33 mouse cellular contexts compared by ENCODE assay signal in genomic region chr19:26914245-26914644, GRCm38 (mm10). TPM values are rescaled to one million over a fixed set of nuclear protein-coding genes. Genes with fewer than 3 reads are reported as not detected.
A peak's percentile ranks its signal among the peaks of the same experiment; 100 is the strongest.
DNase-seq lines count a peak whose midpoint lies in the region; ATAC-seq and TF ChIP-seq lines count a peak whose summit lies in the region.
"Had no signal": no experiment of that assay in that cellular context is flagged by ENCODE, and none has a peak within 500 bp of the region (broad histone marks: within the 10 kb centered on the region; RNA-seq: fewer than 3 reads in every experiment).

No protein-coding gene starts in this region.

- no peaks in the 10 kb centered on the region for H3K79me2 ChIP-seq in MEL (ENCODE audit: control insufficient read depth, insufficient read depth, low read length, poor library complexity)

- no peak overlapping the region for H3K4me2 ChIP-seq in kidney, embryonic 15.5 days
- H3K4me2 ChIP-seq: embryonic facial prominence, embryonic 13.5 days; forebrain, embryonic 13.5 days; heart, embryonic 12.5 days; heart, embryonic 15.5 days; hindbrain, embryonic 14.5 days had no signal

- no peak for ATAC-seq in kidney, embryonic 15.5 days (replicated peaks; ENCODE audit: low FRiP score)
- ATAC-seq in hematopoietic stem cell, adult 5-6 weeks (replicated peaks in 1 of 2; ENCODE audit: insufficient read depth in 1 of 2, low FRiP score in 2 of 2, low TSS enrichment in 1 of 2, low read depth in 1 of 2, poor library complexity in 2 of 2, severe bottlenecking in 2 of 2): peak; percentile 62 to 78
- ATAC-seq in frontal cortex, adult (ENCODE audit: low TSS enrichment): no peak
- ATAC-seq: activated CD4-positive, CD25-positive, alpha-beta regulatory T cell, adult 4 months; CD4-positive, CD25-positive, alpha-beta regulatory T cell, adult 4 months; forebrain, embryonic 13.5 days; forebrain, embryonic 16.5 days; hindbrain, postnatal 0 days; inflammation-experienced regulatory T-cells, adult 6 months; intestine, embryonic 16.5 days had no signal

- no peak for TF ChIP-seq POLR2A in MEL (IDR thresholded peaks at IDR 0.05; ENCODE audit: control insufficient read depth in 1 of 2, insufficient read depth in 1 of 2, low read depth in 1 of 2, low read length in 2 of 2, poor library complexity in 1 of 2)

- no peak for DNase-seq in kidney, adult 9 months
- peak; percentile 12 for DNase-seq in MEL (ENCODE audit: low read depth, low spot score)
- DNase-seq in c-Kit-positive CD71-positive TER-119-positive erythroid progenitor cells, embryonic 14.5 days (ENCODE audit: low spot score): no peak
- no peak for DNase-seq in urinary bladder, postnatal 25 days (ENCODE audit: low spot score)
- DNase-seq: adrenal gland, adult 8-10 months; adrenal gland, postnatal 25 days; cerebellum, adult 11 months; cerebellum, adult 2 months; cerebellum, adult 9-11 months; gastrocnemius, adult 2 months; gastrocnemius, postnatal 14 days; heart, adult 18-20 months; heart, postnatal 10 days; heart, postnatal 36 days had no signal

- no peak overlapping the region for H3K9ac ChIP-seq in kidney, embryonic 15.5 days
- H3K9ac ChIP-seq in MEL (ENCODE audit: control insufficient read depth, low read depth, low read length, poor library complexity, severe bottlenecking): no peak overlapping the region
- H3K9ac ChIP-seq: embryonic facial prominence, embryonic 13.5 days; forebrain, embryonic 13.5 days; heart, embryonic 12.5 days; heart, embryonic 15.5 days; hindbrain, embryonic 14.5 days had no signal

- no peaks in the 10 kb centered on the region for H3K9me3 ChIP-seq in kidney, embryonic 15.5 days (replicated peaks)
- H3K9me3 ChIP-seq in MEL (replicated peaks; ENCODE audit: insufficient read depth, low read length): no peaks in the 10 kb centered on the region
- H3K9me3 ChIP-seq: embryonic facial prominence, embryonic 13.5 days; forebrain, embryonic 10.5 days; forebrain, embryonic 13.5 days; heart, embryonic 12.5 days; heart, embryonic 15.5 days had no signal

- H3K4me3 ChIP-seq in kidney, embryonic 15.5 days (replicated peaks): no peak overlapping the region
- no peak overlapping the region for H3K4me3 ChIP-seq in MEL (ENCODE audit: control insufficient read depth in 1 of 2, insufficient read depth in 1 of 2, low read depth in 2 of 2, low read length in 2 of 2)
- H3K4me3 ChIP-seq: embryonic facial prominence, embryonic 13.5 days; forebrain, embryonic 10.5 days; forebrain, embryonic 13.5 days; gastrocnemius, adult 2 months; heart, embryonic 12.5 days; heart, embryonic 15.5 days had no signal

- 0 out of 2 replicates have a peak overlapping the region, but pooled peaks have one; percentile 60 for H3K27ac ChIP-seq in kidney, embryonic 15.5 days
- H3K27ac ChIP-seq in MEL (ENCODE audit: control insufficient read depth, low read depth, low read length): no peak overlapping the region
- H3K27ac ChIP-seq: embryonic facial prominence, embryonic 13.5 days; forebrain, embryonic 10.5 days; forebrain, embryonic 13.5 days; gastrocnemius, adult 2 months; heart, embryonic 15.5 days; hindbrain, embryonic 14.5 days; hindbrain, postnatal 0 days had no signal

- WGBS in kidney, embryonic 15.5 days: 55% methylated on average over 1 of the region's 1 CpGs

- TF ChIP-seq CTCF in MEL (IDR thresholded peaks at IDR 0.05 in 2 of 3, conservative IDR thresholded peaks at IDR 0.05 in 1 of 3; ENCODE audit: control insufficient read depth in 1 of 3, insufficient read depth in 1 of 3, low read depth in 2 of 3, low read length in 3 of 3, poor library complexity in 1 of 3, severe bottlenecking in 1 of 3): no peak

- no peaks in the 10 kb centered on the region for H3K27me3 ChIP-seq in kidney, embryonic 15.5 days
- H3K27me3 ChIP-seq in MEL (ENCODE audit: control insufficient read depth in 1 of 2, insufficient read depth in 2 of 2, low read length in 2 of 2): no peaks in the 10 kb centered on the region; a peak in 2 of 4 replicates
- H3K27me3 ChIP-seq: embryonic facial prominence, embryonic 13.5 days; forebrain, embryonic 13.5 days; heart, embryonic 12.5 days; heart, embryonic 15.5 days had no signal

- TF ChIP-seq RAD21 in MEL (IDR thresholded peaks at IDR 0.05; ENCODE audit: low read depth, low read length): no peak

- H3K4me1 ChIP-seq in kidney, embryonic 15.5 days: peaks cover 4% of the 10 kb centered on the region; the same call in 1 of the 2 replicates
- H3K4me1 ChIP-seq in MEL (ENCODE audit: control insufficient read depth in 1 of 2, insufficient read depth in 2 of 2, low read length in 2 of 2): no peaks in the 10 kb centered on the region
- H3K4me1 ChIP-seq: forebrain, embryonic 10.5 days; forebrain, embryonic 13.5 days; heart, embryonic 12.5 days had no signal

- TF ChIP-seq EP300 in MEL (IDR thresholded peaks at IDR 0.05; ENCODE audit: low read depth in 1 of 2, low read length in 2 of 2): peak in 1 of 2 experiments; percentile 6; a peak in 1 of 4 replicates

- no peaks in the 10 kb centered on the region for H3K36me3 ChIP-seq in kidney, embryonic 15.5 days
- no peaks in the 10 kb centered on the region for H3K36me3 ChIP-seq in MEL (ENCODE audit: control insufficient read depth in 1 of 2, insufficient read depth in 2 of 2, low read length in 2 of 2)
- H3K36me3 ChIP-seq: embryonic facial prominence, embryonic 13.5 days; forebrain, embryonic 10.5 days; heart, embryonic 12.5 days; heart, embryonic 15.5 days had no signal

TF ChIP-seq in MEL, 35 proteins besides CTCF, POLR2A, EP300 and RAD21:
- TF ChIP-seq SIN3A (IDR thresholded peaks at IDR 0.05; ENCODE audit: low read length) (no peak), MYB (IDR thresholded peaks at IDR 0.05; ENCODE audit: low read depth, low read length) (no peak), USF2 (IDR thresholded peaks at IDR 0.05; ENCODE audit: borderline replicate concordance in 1 of 2, insufficient read depth in 1 of 2, low read depth in 1 of 2, low read length in 2 of 2) (no peak), TCF12 (IDR thresholded peaks at IDR 0.05; ENCODE audit: low read depth, low read length) (no peak), MXI1 (IDR thresholded peaks at IDR 0.05; ENCODE audit: low read depth, low read length) (no peak), SMC3 (IDR thresholded peaks at IDR 0.05; ENCODE audit: low read depth, low read length) (no peak), RCOR1 (IDR thresholded peaks at IDR 0.05; ENCODE audit: low read depth, low read length) (peak; percentile 52; the same call in 1 of the 2 replicates), KAT2A (conservative IDR thresholded peaks at IDR 0.05; ENCODE audit: low read depth, low read length) (no peak)

RNA-seq across cellular contexts. Expression of gene Gm815, which starts 28.6 kb away (rescaled TPM):
- not detected in 2 replicates for polyA plus RNA-seq in kidney, embryonic 15.5 days (2015; fragmentation: Nextera tagmentation; extraction: Ambion mirVana)
- not detected in 2 replicates for total RNA-seq in MEL (2012; rRNA removed)
- polyA plus RNA-seq in MEL (2012; ENCODE audit: insufficient read depth in 1 of 2, insufficient read length in 2 of 2, low read depth in 1 of 2, low replicate concordance in 2 of 2, missing spikeins in 1 of 2): not detected
- total RNA-seq in hematopoietic stem cell, adult 5-6 weeks (2017): not detected in 2 replicates
- total RNA-seq: adrenal gland, adult 8-10 months; adrenal gland, postnatal 25 days; gastrocnemius, adult 2 months; gastrocnemius, postnatal 14 days; gastrocnemius, postnatal 4 days; heart, adult 18-20 months; heart, postnatal 10 days; heart, postnatal 36 days; hindbrain, postnatal 0 days had no signal
- polyA plus RNA-seq: activated CD4-positive, CD25-positive, alpha-beta regulatory T cell, adult 4 months; C2C12; CD4-positive, CD25-positive, alpha-beta regulatory T cell, adult 4 months; cerebellum, adult 2 months; embryonic facial prominence, embryonic 13.5 days; forebrain, embryonic 10.5 days; forebrain, embryonic 13.5 days; forebrain, embryonic 16.5 days; frontal cortex, adult 2 months; heart, embryonic 12.5 days; heart, embryonic 15.5 days; hindbrain, embryonic 11.5 days; hindbrain, embryonic 14.5 days; hindbrain, postnatal 0 days; inflammation-experienced regulatory T-cells, adult 6 months; intestine, embryonic 16.5 days had no signal

Comparison
In these comparisons a context has a peak if more than half of its experiments do, and no peak if none do; other contexts are left out.
1. ATAC-seq: peak in hematopoietic stem cell, adult 5-6 weeks (2 of 2); none in kidney, embryonic 15.5 days (single experiment) and frontal cortex, adult (single experiment).